Mouse (Mus musculus) central nervous system, embryonic 11.5 days (tissue): ENCODE results near the gene Nudt8. TPM values are rescaled to one million over a fixed set of nuclear protein-coding genes. Genes with fewer than 3 reads are reported as not detected.

Experiments
- polyA plus RNA-seq: library from polyadenylated mRNA; depleted of rRNA; stranded (reverse); fragments of >200 nt; gene quantifications from 2 replicates; pipeline ENCODE4 v1.2.3, GENCODE M21; 2012; rRNA removed

Nudt8 gene
- 4.7 and 10.6 TPM in 2 replicates for polyA plus RNA-seq

DNA sequence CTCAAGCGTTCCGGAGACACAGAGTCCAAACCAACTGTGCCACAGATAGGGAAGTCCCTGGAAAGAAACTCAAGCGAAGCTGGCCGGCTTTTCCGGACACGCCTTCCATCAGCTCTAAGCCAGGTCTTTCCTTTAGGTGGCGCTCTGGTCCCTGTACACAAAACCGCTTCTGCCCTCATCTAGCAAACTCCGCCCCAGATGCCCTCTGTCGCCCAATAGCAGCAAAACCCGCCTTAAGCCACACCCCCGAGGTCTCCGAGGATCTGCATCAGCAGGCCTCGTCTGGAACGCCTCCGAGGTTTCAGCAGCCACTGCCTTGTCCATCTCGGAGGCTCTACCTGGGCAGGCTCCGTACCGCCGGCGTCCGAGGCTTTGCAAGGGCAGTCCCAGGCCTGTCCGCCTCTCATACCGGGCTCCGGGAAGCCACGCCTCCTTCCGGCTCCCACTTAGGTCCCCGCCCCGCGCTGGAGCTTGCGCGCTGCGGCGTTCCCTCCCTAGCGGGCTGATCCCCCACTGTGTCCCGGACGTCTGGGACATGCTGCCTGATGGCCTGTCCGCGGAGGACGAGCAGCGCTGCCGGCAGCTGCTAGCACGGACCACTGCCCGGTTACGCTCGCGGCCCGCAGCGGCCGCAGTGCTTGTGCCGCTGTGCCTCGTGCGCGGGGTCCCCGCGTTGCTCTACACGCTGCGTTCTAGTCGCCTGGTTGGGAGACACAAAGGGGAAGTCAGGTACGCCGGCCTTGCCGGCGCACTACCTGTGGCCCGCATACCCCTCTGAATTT is at the start of gene Nudt8, which contains the start of gene Gm49405:
Gene Nudt8, plus strand, starts transcription at position 462 of the 782 bp plus-strand sequence.
Gene Gm49405, plus strand, starts transcription at position 508 of the 782 bp plus-strand sequence.

DNA sequence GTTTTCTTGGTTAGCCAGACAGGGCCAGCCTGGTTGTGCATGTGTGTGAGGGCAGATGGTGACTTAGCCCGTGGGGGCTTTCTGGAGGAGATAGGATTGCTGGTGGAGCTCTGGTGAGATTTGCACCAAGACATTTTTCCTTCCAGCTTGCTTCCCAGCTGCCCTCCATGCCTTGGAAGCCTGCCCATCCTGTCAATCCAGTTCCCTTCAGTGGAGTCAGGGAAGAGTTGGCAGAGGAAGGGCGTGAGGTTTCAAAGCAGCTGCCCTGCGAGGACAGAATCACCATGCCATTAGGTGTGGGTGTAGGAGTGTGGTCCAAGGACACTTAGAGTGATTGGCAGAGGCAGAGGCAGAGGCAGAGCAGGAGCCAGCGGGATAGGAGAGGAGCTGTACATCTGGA is 41.9 kb upstream of the Nudt8 start, which contains the start of gene Aldh3b3:
Gene Aldh3b3, plus strand, starts transcription at position 176 of the 400 bp plus-strand sequence.

DNA sequence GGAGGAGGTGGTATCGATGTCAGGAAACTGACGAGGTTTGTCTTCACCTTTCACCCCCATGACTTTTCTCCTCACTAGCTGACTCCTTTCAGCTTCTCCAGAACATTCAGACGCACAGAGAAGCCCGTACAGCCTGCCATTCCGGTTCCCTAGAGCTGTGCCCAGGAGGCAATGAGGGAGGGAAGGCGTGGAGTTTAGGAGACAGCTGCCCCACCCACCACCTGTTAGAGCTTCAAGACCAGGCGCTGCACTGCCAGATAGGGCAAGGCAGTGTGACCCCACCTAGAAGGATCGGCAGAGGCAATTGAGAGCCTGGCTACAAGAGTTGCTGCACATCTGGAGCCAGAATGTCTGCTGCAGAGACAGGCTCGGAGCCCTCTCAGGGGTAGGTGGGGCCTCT is 28.2 kb upstream of the Nudt8 start, which contains the start of gene Aldh3b2:
Gene Aldh3b2, plus strand, starts transcription at position 100 of the 400 bp plus-strand sequence.

GRCm38 (mm10) chr19:3986334-3986733 is 14.0 kb upstream of the Nudt8 start, which contains the start of gene Acy3:
TSS of gene Acy3 (plus strand) at chr19:3986570.

DNA sequence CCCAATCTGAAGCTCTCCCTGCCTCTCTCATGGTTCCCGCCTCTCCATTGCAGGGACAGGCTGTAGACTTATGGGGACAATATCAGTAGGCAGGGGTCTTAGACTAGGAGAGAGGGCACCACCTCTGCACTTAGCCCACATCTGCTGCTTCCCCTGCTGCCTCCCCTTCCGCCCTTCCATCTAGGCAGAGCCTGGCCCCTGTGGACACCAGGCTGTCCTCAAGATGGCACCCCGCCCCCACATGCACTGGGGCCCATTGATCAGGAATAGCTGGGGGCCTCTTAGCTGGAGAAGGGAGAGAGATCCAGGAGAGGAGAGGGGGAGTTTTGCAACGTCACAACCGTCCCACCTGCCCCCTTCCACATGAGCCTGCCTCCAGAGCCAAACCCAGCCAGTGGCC is 8.0 kb upstream of the Nudt8 start, which contains the start of gene Tbx10:
Gene Tbx10, plus strand, starts transcription at position 337 of the 400 bp plus-strand sequence.

GRCm38 (mm10) chr19:4003112-4003511 is 2.7 kb downstream of the Nudt8 start, which contains the start of gene Doc2g:
TSS of gene Doc2g (plus strand) at chr19:4003313.

DNA sequence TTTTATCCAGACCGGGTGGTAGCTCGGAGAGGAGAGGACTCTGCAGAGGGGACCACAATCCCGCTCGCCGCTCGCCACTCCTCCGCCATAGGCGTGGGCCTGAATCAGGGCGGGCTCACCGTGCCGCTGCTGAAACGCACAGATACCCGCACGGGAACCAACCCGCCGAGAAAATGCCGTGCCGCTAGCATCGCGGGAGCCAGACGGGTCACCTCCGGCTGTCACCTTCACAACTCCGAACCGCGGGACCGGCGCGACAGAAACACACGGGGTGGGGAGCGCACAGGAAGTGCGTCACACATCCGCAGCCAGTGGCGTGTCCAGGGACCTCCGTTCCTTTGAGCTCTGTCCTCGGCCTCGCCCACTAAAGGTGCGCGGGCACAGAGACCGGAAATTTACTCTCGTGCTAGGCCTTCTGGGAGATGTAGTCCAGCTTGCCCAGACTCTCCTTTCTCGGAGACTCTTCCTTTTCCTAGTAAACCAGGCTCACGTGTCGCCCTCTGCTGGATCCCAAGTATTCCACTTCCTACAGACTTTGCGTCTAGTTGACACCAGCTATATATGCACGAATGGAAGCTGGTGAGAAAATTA is 12.1 kb downstream of the Nudt8 start, which contains the start of gene Ndufv1:
Gene Ndufv1, minus strand, starts transcription at position 375 of the 591 bp plus-strand sequence.

GRCm38 (mm10) chr19:4037788-4038232 is 37.4 kb downstream of the Nudt8 start, which contains the start of gene Gstp1:
TSS of gene Gstp1 (minus strand) at chr19:4037985.

DNA sequence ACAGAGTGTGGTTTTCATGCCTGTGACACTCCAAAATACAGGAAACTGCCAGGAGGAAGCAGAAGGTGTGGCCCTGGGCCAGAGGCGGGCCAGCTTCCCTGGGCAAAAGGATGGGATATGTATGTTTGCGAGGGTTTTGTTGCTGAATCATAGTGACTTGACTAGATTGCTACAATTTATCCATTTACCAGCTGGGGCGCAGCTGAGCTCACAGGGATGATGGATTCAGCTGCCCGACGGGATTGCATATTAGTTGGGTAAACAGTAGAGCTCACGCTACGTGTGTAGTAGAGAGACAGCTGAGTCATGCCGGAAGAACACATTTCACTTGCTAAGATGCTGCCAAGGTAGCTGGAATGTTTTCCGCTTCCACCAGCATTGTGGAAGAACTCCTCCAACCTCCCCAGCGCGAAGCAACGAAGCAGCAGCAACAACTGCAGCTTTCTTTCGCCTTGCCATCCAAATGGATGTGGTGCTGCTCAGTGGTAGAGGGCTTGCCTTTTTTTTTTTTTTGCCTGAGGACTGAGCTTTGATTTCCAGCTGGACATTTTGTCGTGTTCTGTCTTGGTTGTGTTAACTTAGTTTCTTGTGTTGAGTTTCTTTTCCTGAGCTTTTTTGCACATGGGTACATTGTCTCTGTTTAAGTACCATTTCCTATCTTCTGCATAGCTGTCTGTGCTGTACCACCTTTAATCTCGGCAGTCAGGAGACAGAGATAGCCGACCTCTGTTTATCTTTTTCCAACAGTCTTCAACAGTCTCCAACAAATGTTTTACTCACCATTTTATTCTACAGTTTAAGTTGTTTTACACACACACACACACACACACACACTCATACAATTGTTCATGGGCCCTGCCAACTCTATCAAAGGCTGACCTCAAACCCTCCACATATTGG is 45.8 kb downstream of the Nudt8 start, which contains the start of gene Gstp2:
Gene Gstp2, minus strand, starts transcription at position 58 of the 900 bp plus-strand sequence.

Other genes starting within 250 kb of the Nudt8 start
- 41.4 and 44.9 TPM in 2 replicates for gene Kmt5b, start 233.2 kb upstream of the Nudt8 start, polyA plus RNA-seq
- gene Chka, start 148.8 kb upstream of the Nudt8 start, polyA plus RNA-seq, result 67.2 and 79.0 TPM in 2 replicates
- gene Tcirg1, start 93.4 kb upstream of the Nudt8 start, polyA plus RNA-seq, result 65.9 and 66.2 TPM in 2 replicates
- gene Ndufs8, start 87.8 kb upstream of the Nudt8 start, polyA plus RNA-seq, result 142 and 207 TPM in 2 replicates
- 0.60 and 0.68 TPM in 2 replicates for gene Aldh3b1, start 70.8 kb upstream of the Nudt8 start, polyA plus RNA-seq
- gene Unc93b1, start 65.4 kb upstream of the Nudt8 start, polyA plus RNA-seq, result 8.5 and 11.6 TPM in 2 replicates
- not detected in 2 replicates for gene Aldh3b3, start 41.9 kb upstream of the Nudt8 start, polyA plus RNA-seq
- gene Aldh3b2, start 28.3 kb upstream of the Nudt8 start, polyA plus RNA-seq, result 0.38 and 0.76 TPM in 2 replicates
- 2.2 and 3.4 TPM in 2 replicates for gene Acy3, start 14.0 kb upstream of the Nudt8 start, polyA plus RNA-seq
- 0.11 and 0.15 TPM in 2 replicates for gene Tbx10, start 7.8 kb upstream of the Nudt8 start, polyA plus RNA-seq
- 2.9 and 4.4 TPM in 2 replicates for gene Gm49405, start within 50 bp of the Nudt8 start, polyA plus RNA-seq
- 8.2 and 13.0 TPM in 2 replicates for gene Doc2g, start 2.7 kb downstream of the Nudt8 start, polyA plus RNA-seq
- gene Ndufv1, start 12.2 kb downstream of the Nudt8 start, polyA plus RNA-seq, result 153 and 167 TPM in 2 replicates
- 218 and 263 TPM in 2 replicates for gene Gstp1, start 37.4 kb downstream of the Nudt8 start, polyA plus RNA-seq
- gene Gstp2, start 45.4 kb downstream of the Nudt8 start, polyA plus RNA-seq, result 0.24 and 9.3 TPM in 2 replicates
- 0.98 and 2.2 TPM in 2 replicates for gene Gstp3, start 59.0 kb downstream of the Nudt8 start, polyA plus RNA-seq
- 0.07 TPM in 1 of 2 replicates, not detected in the other for gene Cabp2, start 81.0 kb downstream of the Nudt8 start, polyA plus RNA-seq
- 33.8 and 35.4 TPM in 2 replicates for gene Cdk2ap2, start 96.6 kb downstream of the Nudt8 start, polyA plus RNA-seq
- 23.9 and 25.8 TPM in 2 replicates for gene Pitpnm1, start 99.4 kb downstream of the Nudt8 start, polyA plus RNA-seq
- 53.3 and 100 TPM in 2 replicates for gene Aip, start 125.3 kb downstream of the Nudt8 start, polyA plus RNA-seq
- gene Gpr152, start 139.2 kb downstream of the Nudt8 start, polyA plus RNA-seq, result 0.02 and 0.06 TPM in 2 replicates
- 0.05 and 0.11 TPM in 2 replicates for gene Cabp4, start 143.5 kb downstream of the Nudt8 start, polyA plus RNA-seq
- 168 and 188 TPM in 2 replicates for gene Coro1b, start 148.0 kb downstream of the Nudt8 start, polyA plus RNA-seq
- gene Ptprcap, start 153.0 kb downstream of the Nudt8 start, polyA plus RNA-seq, result 2.7 and 3.3 TPM in 2 replicates
- 51.0 and 60.7 TPM in 2 replicates for gene Rps6kb2, start 162.8 kb downstream of the Nudt8 start, polyA plus RNA-seq
- gene Carns1, start 174.9 kb downstream of the Nudt8 start, polyA plus RNA-seq, result 3.5 and 4.1 TPM in 2 replicates
- 1.8 and 2.9 TPM in 2 replicates for gene Tbc1d10c, start 190.7 kb downstream of the Nudt8 start, polyA plus RNA-seq
- 375 and 508 TPM in 2 replicates for gene Ppp1ca, start 191.5 kb downstream of the Nudt8 start, polyA plus RNA-seq
- 37.9 and 54.0 TPM in 2 replicates for gene Rad9a, start 201.1 kb downstream of the Nudt8 start, polyA plus RNA-seq
- 2.9 and 11.1 TPM in 2 replicates for gene Clcf1, start 213.7 kb downstream of the Nudt8 start, polyA plus RNA-seq
- not detected in 2 replicates for gene AC109138.7, start 213.8 kb downstream of the Nudt8 start, polyA plus RNA-seq
- gene Pold4, start 231.3 kb downstream of the Nudt8 start, polyA plus RNA-seq, result 11.8 and 19.7 TPM in 2 replicates